In genomic region chr11:70021264-70022132, GRCm38 (mm10) we compare ENCODE assay signal across 8 mouse cellular contexts. TPM values are rescaled to one million over a fixed set of nuclear protein-coding genes. Genes with fewer than 3 reads are reported as not detected.
DNase-seq lines count a peak whose midpoint lies in the region; ATAC-seq lines count a peak whose summit lies in the region.

No protein-coding gene starts in this region.

- H3K36me3 ChIP-seq in heart, embryonic 14.5 days (ENCODE audit: control insufficient read depth, insufficient read depth, low read length): no peaks in the 10 kb centered on the region
- H3K36me3 ChIP-seq in liver, embryonic 13.5 days: no peaks in the 10 kb centered on the region
- H3K36me3 ChIP-seq in stomach, embryonic 16.5 days (ENCODE audit: control insufficient read depth, insufficient read depth, low read length): no peaks in the 10 kb centered on the region

- peak overlapping the region; percentile 42 for H3K9ac ChIP-seq in heart, embryonic 14.5 days (ENCODE audit: low read length)
- H3K9ac ChIP-seq in liver, embryonic 13.5 days: peak overlapping the region; percentile 56
- H3K9ac ChIP-seq in stomach, embryonic 16.5 days (ENCODE audit: low read length): peak overlapping the region; percentile 62

- H3K4me3 ChIP-seq in brown adipose tissue, adult 24 weeks (ENCODE audit: insufficient read depth, low read depth, low read length): peak overlapping the region; percentile 61
- H3K4me3 ChIP-seq in heart, embryonic 14.5 days (ENCODE audit: control insufficient read depth in 1 of 2, insufficient read depth in 1 of 2, low read depth in 1 of 2, low read length in 2 of 2): peak overlapping the region; percentile 42
- H3K4me3 ChIP-seq in liver, embryonic 13.5 days (replicated peaks): peak overlapping the region; percentile 64
- peak overlapping the region; percentile 68 for H3K4me3 ChIP-seq in stomach, embryonic 16.5 days (replicated peaks; ENCODE audit: low read length)

- ATAC-seq in heart, embryonic 14.5 days (ENCODE audit: insufficient number of reproducible peaks, insufficient read depth, low FRiP score, low read depth): peak; percentile 62
- ATAC-seq in liver, embryonic 13.5 days (ENCODE audit: low read depth): peak; percentile 75
- peak; percentile 85 for ATAC-seq in stomach, embryonic 16.5 days (ENCODE audit: insufficient read depth, low FRiP score)

- peak overlapping the region; percentile 71 for H3K4me2 ChIP-seq in heart, embryonic 14.5 days (ENCODE audit: low read length)
- peak overlapping the region; percentile 80 for H3K4me2 ChIP-seq in liver, embryonic 13.5 days
- H3K4me2 ChIP-seq in stomach, embryonic 16.5 days (ENCODE audit: low read depth, low read length): peak overlapping the region; percentile 91

- DNase-seq in CD4-positive, CD25-positive, alpha-beta regulatory T cell, adult 2 months (ENCODE audit: low read depth, low spot score): peak; percentile 96
- DNase-seq in fat pad, adult 2 months (ENCODE audit: extremely low read depth, low read depth, low spot score): peak; percentile 31
- DNase-seq in kidney, postnatal 14 days: peak; percentile 97
- DNase-seq in liver, embryonic 13.5 days: peak; percentile 96
- DNase-seq in neural tube, embryonic 10.5 days (ENCODE audit: extremely low spot score, low spot score): peak; percentile 99

- 3% methylated on average over 40 of the region's 40 CpGs for WGBS in heart, embryonic 14.5 days
- WGBS in liver, embryonic 13.5 days (ENCODE audit: insufficient replicate concordance): 4% methylated on average over 40 of the region's 40 CpGs
- 2% methylated on average over 40 of the region's 40 CpGs for WGBS in stomach, embryonic 16.5 days

- H3K27ac ChIP-seq in brown adipose tissue, adult 24 weeks (replicated peaks; ENCODE audit: low read depth, low read length): no peak overlapping the region
- peak overlapping the region in 1 of 2 experiments; percentile 68; a peak in 2 of 4 replicates for H3K27ac ChIP-seq in heart, embryonic 14.5 days (replicated peaks in 1 of 2; ENCODE audit: control insufficient read depth in 1 of 2, insufficient read depth in 1 of 2, low read depth in 2 of 2, low read length in 2 of 2)
- H3K27ac ChIP-seq in liver, embryonic 13.5 days: peak overlapping the region; percentile 65
- peak overlapping the region; percentile 72 for H3K27ac ChIP-seq in stomach, embryonic 16.5 days (ENCODE audit: low read length)

- H3K9me3 ChIP-seq in heart, embryonic 14.5 days (ENCODE audit: control insufficient read depth, low read length): no peaks in the 10 kb centered on the region
- no peaks in the 10 kb centered on the region for H3K9me3 ChIP-seq in liver, embryonic 13.5 days (replicated peaks)
- H3K9me3 ChIP-seq in stomach, embryonic 16.5 days (replicated peaks; ENCODE audit: control insufficient read depth, low read length): no peaks in the 10 kb centered on the region

- no peaks in the 10 kb centered on the region for H3K27me3 ChIP-seq in heart, embryonic 14.5 days (ENCODE audit: control insufficient read depth, insufficient read depth, low read length)
- H3K27me3 ChIP-seq in liver, embryonic 13.5 days: peaks cover 45% of the 10 kb centered on the region
- H3K27me3 ChIP-seq in stomach, embryonic 16.5 days (ENCODE audit: control insufficient read depth, insufficient read depth, low read length): no peaks in the 10 kb centered on the region

- no peaks in the 10 kb centered on the region for H3K4me1 ChIP-seq in brown adipose tissue, adult 24 weeks (ENCODE audit: control insufficient read depth, insufficient read depth, insufficient read length, low read length)
- H3K4me1 ChIP-seq in heart, embryonic 14.5 days (ENCODE audit: control insufficient read depth in 2 of 2, insufficient read depth in 2 of 2, low read length in 2 of 2): peaks cover 20 to 55% of the 10 kb centered on the region in 2 experiments
- peaks cover 66% of the 10 kb centered on the region for H3K4me1 ChIP-seq in liver, embryonic 13.5 days (replicated peaks)
- peaks cover 49% of the 10 kb centered on the region for H3K4me1 ChIP-seq in stomach, embryonic 16.5 days (ENCODE audit: control insufficient read depth, insufficient read depth, low read length)

RNA-seq across cellular contexts. Expression of gene Dlg4, which starts 4.8 kb away (rescaled TPM):
- polyA plus RNA-seq in brown adipose tissue, adult 24 weeks (2012; ENCODE audit: insufficient read depth, insufficient read length, missing spikeins): 2.4 and 2.7 TPM in 2 replicates
- 3.4 and 6.0 TPM in 2 replicates for polyA plus RNA-seq in heart, embryonic 14.5 days (2014; fragmentation: Nextera tagmentation; extraction: Ambion mirVana)
- polyA plus RNA-seq in liver, embryonic 13.5 days (2015; fragmentation: Nextera tagmentation; extraction: Ambion mirVana): 1.1 and 1.2 TPM in 2 replicates
- 8.4 and 9.0 TPM in 2 replicates for polyA plus RNA-seq in stomach, embryonic 16.5 days (2015; fragmentation: Nextera tagmentation; extraction: Ambion mirVana)

RNA-seq across cellular contexts. Expression of gene Acadvl, which starts 6.3 kb away (rescaled TPM):
- polyA plus RNA-seq in brown adipose tissue, adult 24 weeks (2012; ENCODE audit: insufficient read depth, insufficient read length, missing spikeins): 1,981 and 2,287 TPM in 2 replicates
- polyA plus RNA-seq in heart, embryonic 14.5 days (2014; fragmentation: Nextera tagmentation; extraction: Ambion mirVana): 185 and 198 TPM in 2 replicates
- polyA plus RNA-seq in liver, embryonic 13.5 days (2015; fragmentation: Nextera tagmentation; extraction: Ambion mirVana): 83.7 and 87.2 TPM in 2 replicates
- 115 and 119 TPM in 2 replicates for polyA plus RNA-seq in stomach, embryonic 16.5 days (2015; fragmentation: Nextera tagmentation; extraction: Ambion mirVana)

RNA-seq across cellular contexts. Expression of gene Dvl2, which starts 21.1 kb away (rescaled TPM):
- 2.6 and 4.9 TPM in 2 replicates for polyA plus RNA-seq in brown adipose tissue, adult 24 weeks (2012; ENCODE audit: insufficient read depth, insufficient read length, missing spikeins)
- polyA plus RNA-seq in heart, embryonic 14.5 days (2014; fragmentation: Nextera tagmentation; extraction: Ambion mirVana): 15.0 and 16.6 TPM in 2 replicates
- 6.4 and 7.4 TPM in 2 replicates for polyA plus RNA-seq in liver, embryonic 13.5 days (2015; fragmentation: Nextera tagmentation; extraction: Ambion mirVana)
- 17.7 and 22.3 TPM in 2 replicates for polyA plus RNA-seq in stomach, embryonic 16.5 days (2015; fragmentation: Nextera tagmentation; extraction: Ambion mirVana)

RNA-seq across cellular contexts. Expression of gene Phf23, which starts 25.9 kb away (rescaled TPM):
- polyA plus RNA-seq in brown adipose tissue, adult 24 weeks (2012; ENCODE audit: insufficient read depth, insufficient read length, missing spikeins): 24.2 and 26.4 TPM in 2 replicates
- polyA plus RNA-seq in heart, embryonic 14.5 days (2014; fragmentation: Nextera tagmentation; extraction: Ambion mirVana): 22.2 and 27.5 TPM in 2 replicates
- polyA plus RNA-seq in liver, embryonic 13.5 days (2015; fragmentation: Nextera tagmentation; extraction: Ambion mirVana): 29.8 and 32.7 TPM in 2 replicates
- polyA plus RNA-seq in stomach, embryonic 16.5 days (2015; fragmentation: Nextera tagmentation; extraction: Ambion mirVana): 44.3 and 47.9 TPM in 2 replicates

RNA-seq across cellular contexts. Expression of gene Gabarap, which starts 30.6 kb away (rescaled TPM):
- polyA plus RNA-seq in brown adipose tissue, adult 24 weeks (2012; ENCODE audit: insufficient read depth, insufficient read length, missing spikeins): 576 and 663 TPM in 2 replicates
- polyA plus RNA-seq in heart, embryonic 14.5 days (2014; fragmentation: Nextera tagmentation; extraction: Ambion mirVana): 454 and 540 TPM in 2 replicates
- polyA plus RNA-seq in liver, embryonic 13.5 days (2015; fragmentation: Nextera tagmentation; extraction: Ambion mirVana): 259 and 294 TPM in 2 replicates
- polyA plus RNA-seq in stomach, embryonic 16.5 days (2015; fragmentation: Nextera tagmentation; extraction: Ambion mirVana): 485 and 494 TPM in 2 replicates

Comparison
In these comparisons a context has a peak if more than half of its experiments do, and no peak if none do; other contexts are left out.
1. DNase-seq: peak in every context shown above with its lines; median percentile 99 in neural tube, embryonic 10.5 days; 97 in kidney, postnatal 14 days; 96 in CD4-positive, CD25-positive, alpha-beta regulatory T cell, adult 2 months; 96 in liver, embryonic 13.5 days; 31 in fat pad, adult 2 months.